Mouse (Mus musculus): ENCODE data around the gene Mrpl51. TPM values are rescaled to one million over a fixed set of nuclear protein-coding genes. Genes with fewer than 3 reads are reported as not detected.
"Not testable (repeated sequence)": the region's sequence is repeated elsewhere in the genome, so short reads cannot be mapped to it uniquely, and the experiment has no call there.

The Mrpl51 gene
- polyA plus RNA-seq, 1 experiment from 2014 or later, result 160 TPM

DNA sequence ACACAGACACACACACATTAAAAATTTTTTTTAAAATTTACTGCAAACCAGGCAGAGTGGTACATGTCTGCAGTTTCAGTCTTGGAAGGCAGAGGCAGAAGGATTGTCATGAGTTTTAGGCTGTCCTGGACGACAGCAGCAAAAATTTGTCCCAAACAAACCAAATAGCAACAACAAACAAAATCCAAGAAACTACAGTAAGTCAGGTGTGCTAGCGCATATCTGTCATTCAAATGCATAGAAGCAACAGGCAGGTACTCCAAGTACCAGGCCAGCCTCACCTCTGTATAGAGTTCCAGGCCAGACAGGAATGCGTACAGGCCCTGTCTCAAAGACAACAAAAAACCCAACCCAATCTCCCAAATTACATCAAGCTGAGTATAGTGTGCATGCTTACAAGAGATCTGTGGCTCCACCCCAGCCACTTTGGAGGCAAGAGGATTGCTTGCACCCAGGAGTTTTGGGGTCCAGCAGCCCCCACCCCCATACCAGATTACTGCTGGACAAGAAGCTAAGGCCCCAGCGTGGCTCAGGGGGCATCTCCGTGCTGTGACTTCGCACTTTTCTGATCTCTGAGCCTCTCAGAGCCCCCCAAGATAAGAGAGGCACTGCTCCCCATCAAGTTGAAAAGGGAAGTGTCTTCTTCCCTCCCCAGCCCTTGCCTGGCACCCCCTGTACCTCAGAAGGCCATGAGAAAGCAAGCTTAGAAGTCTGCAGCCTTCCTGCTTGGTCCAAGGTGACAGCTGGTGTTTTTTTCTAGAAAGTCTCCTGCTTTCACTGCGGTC lies 31.6 kb upstream of the Mrpl51 start:
- Histone ChIP-seq H3K36me3 (replicated peaks) (peaks cover 69% of the 10 kb centered on the region), H3K27ac (replicated peaks) (peak overlapping the region; percentile 48; the same call in 1 of the 2 replicates), H3K4me2 (peak overlapping the region; percentile 16), H3K9me3 (replicated peaks) (no peaks in the 10 kb centered on the region), H3K4me3 (replicated peaks) (no peak overlapping the region), H3K4me1 (replicated peaks) (peaks cover 70% of the 10 kb centered on the region), H3K9ac (peak overlapping the region; percentile 15; the same call in 1 of the 2 replicates), H3K27me3 (no peaks in the 10 kb centered on the region)
- no peak for ATAC-seq (ENCODE audit: insufficient read depth)
- 56% methylated on average over 7 of the region's 7 CpGs for WGBS (ENCODE audit: insufficient replicate concordance)

DNA sequence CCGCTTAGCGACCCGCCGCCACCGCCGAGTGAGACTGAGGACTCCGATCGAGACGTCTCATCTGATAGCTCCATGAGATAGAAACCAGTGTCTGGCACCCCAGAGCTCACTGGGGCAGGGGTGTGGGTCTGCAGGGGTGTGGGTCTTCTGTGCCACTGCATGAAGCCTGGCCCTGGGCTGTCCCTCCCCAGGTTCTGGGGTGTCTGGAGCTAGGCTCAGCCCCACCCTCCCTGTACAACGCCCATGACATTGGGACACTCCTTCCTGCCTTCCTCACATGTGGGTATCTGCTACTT lies 31.1 kb upstream of the Mrpl51 start:
- 50% methylated on average over 10 of the region's 10 CpGs for WGBS (ENCODE audit: insufficient replicate concordance)
- Histone ChIP-seq H3K27me3 (no peaks in the 10 kb centered on the region), H3K4me1 (replicated peaks) (peaks cover 70% of the 10 kb centered on the region), H3K9ac (peak overlapping the region; percentile 15; the same call in 1 of the 2 replicates), H3K36me3 (replicated peaks) (peaks cover 65% of the 10 kb centered on the region), H3K4me2 (peak overlapping the region; percentile 16), H3K4me3 (replicated peaks) (no peak overlapping the region), H3K27ac (replicated peaks) (peak overlapping the region; percentile 48; the same call in 1 of the 2 replicates), H3K9me3 (replicated peaks) (no peaks in the 10 kb centered on the region)
- no peak for ATAC-seq (ENCODE audit: insufficient read depth)

DNA sequence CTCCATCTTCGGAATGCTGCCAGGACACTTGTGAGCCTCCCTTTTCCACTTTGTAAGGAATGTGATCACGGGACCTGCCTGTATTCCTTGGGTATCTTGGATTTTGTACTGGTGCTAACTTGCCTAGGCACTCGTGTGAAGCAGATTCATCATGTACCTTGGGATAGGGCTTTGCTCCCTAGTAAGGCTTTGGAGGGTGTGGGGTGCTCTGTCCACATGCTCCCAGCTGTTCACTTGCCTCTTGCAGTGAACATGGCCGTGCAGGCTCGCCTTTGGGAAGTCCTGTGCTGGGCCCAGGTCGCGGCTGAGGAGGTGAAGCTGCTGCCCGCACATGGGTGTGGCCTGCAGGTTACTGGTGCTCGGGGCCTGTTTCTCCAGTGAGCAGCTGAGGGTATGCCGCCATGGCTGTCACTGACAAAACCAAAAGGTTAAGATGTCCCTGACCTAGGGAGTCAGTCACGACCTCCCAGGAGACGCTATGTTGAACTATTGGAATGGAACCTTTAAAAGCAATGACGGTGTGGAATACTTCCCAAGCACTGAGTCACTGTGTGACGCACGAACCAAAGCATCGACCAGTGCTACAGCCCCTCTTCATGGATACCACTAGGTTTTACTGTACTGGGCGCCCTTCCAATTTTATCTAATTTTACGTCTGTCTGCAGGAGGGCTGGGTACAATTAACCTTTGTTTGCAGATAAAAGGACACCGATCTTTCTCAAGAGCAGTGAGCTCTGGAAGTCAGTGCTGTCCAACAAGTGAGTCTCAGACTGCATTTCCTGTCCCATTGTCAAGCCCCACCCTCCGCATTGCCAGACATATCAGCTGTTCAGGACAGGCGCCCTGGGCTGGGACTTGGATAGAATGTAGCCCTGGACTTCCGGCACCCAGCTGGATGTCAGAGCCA lies 30.5 kb upstream of the Mrpl51 start:
- peak overlapping the region; percentile 48 for H3K27ac ChIP-seq (replicated peaks)
- H3K4me1 ChIP-seq (replicated peaks), result peaks cover 72% of the 10 kb centered on the region
- no peak overlapping the region for H3K4me3 ChIP-seq (replicated peaks)
- H3K36me3 ChIP-seq (replicated peaks), result peaks cover 62% of the 10 kb centered on the region
- H3K27me3 ChIP-seq, result no peaks in the 10 kb centered on the region
- WGBS (ENCODE audit: insufficient replicate concordance), result 21% methylated on average over 22 of the region's 22 CpGs
- no peaks in the 10 kb centered on the region for H3K9me3 ChIP-seq (replicated peaks)
- H3K9ac ChIP-seq, result no peak overlapping the region
- peak overlapping the region; percentile 16 for H3K4me2 ChIP-seq
- no peak for ATAC-seq (ENCODE audit: insufficient read depth)

DNA sequence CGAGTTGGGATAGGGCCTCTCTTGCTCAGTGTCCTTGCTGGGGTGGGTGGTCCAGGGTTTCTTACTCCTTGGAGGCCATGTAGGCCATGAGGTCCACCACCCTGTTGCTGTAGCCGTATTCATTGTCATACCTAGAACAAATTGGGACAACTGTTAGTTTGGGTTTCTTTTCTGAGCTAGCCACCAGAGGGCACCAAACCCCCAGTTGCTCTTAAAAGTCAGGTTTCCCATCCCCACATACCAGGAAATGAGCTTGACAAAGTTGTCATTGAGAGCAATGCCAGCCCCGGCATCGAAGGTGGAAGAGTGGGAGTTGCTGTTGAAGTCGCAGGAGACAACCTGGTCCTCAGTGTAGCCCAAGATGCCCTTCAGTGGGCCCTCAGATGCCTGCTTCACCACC lies 29.6 kb upstream of the Mrpl51 start:
- not testable (repeated sequence) for H3K9ac ChIP-seq; H3K9me3 ChIP-seq (replicated peaks); H3K27me3 ChIP-seq; H3K4me3 ChIP-seq (replicated peaks); H3K4me2 ChIP-seq; H3K27ac ChIP-seq (replicated peaks); ATAC-seq (ENCODE audit: insufficient read depth)
- WGBS (ENCODE audit: insufficient replicate concordance), result 18% methylated on average over 4 of the region's 5 CpGs
- peaks cover 72% of the 10 kb centered on the region for H3K4me1 ChIP-seq (replicated peaks)
- H3K36me3 ChIP-seq (replicated peaks), result peaks cover 64% of the 10 kb centered on the region

DNA sequence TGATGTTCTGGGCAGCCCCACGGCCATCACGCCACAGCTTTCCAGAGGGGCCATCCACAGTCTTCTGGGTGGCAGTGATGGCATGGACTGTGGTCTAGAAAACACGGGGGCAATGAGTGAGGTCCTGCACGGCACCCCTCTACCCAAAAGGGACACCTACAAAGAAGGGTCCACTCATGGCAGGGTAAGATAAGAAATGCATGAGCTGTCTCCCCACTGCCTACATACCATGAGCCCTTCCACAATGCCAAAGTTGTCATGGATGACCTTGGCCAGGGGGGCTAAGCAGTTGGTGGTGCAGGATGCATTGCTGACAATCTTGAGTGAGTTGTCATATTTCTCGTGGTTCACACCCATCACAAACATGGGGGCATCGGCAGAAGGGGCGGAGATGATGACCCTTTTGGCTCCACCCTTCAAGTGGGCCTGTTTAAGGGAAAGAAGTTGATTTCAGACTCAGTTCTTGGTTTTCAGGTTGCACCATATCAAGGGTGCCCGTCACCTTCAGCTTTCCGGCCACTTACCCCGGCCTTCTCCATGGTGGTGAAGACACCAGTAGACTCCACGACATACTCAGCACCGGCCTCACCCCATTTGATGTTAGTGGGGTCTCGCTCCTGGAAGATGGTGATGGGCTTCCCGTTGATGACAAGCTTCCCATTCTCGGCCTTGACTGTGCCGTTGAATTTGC lies 28.8 kb upstream of the Mrpl51 start:
- peak overlapping the region; percentile 15; the same call in 1 of the 2 replicates for H3K4me2 ChIP-seq
- peaks cover 67% of the 10 kb centered on the region for H3K36me3 ChIP-seq (replicated peaks)
- not testable (repeated sequence) for H3K27ac ChIP-seq (replicated peaks); H3K4me3 ChIP-seq (replicated peaks); H3K9ac ChIP-seq; H3K27me3 ChIP-seq; ATAC-seq (ENCODE audit: insufficient read depth); H3K9me3 ChIP-seq (replicated peaks)
- WGBS (ENCODE audit: insufficient replicate concordance), result 68% methylated on average over 14 of the region's 16 CpGs
- peaks cover 73% of the 10 kb centered on the region for H3K4me1 ChIP-seq (replicated peaks)

DNA sequence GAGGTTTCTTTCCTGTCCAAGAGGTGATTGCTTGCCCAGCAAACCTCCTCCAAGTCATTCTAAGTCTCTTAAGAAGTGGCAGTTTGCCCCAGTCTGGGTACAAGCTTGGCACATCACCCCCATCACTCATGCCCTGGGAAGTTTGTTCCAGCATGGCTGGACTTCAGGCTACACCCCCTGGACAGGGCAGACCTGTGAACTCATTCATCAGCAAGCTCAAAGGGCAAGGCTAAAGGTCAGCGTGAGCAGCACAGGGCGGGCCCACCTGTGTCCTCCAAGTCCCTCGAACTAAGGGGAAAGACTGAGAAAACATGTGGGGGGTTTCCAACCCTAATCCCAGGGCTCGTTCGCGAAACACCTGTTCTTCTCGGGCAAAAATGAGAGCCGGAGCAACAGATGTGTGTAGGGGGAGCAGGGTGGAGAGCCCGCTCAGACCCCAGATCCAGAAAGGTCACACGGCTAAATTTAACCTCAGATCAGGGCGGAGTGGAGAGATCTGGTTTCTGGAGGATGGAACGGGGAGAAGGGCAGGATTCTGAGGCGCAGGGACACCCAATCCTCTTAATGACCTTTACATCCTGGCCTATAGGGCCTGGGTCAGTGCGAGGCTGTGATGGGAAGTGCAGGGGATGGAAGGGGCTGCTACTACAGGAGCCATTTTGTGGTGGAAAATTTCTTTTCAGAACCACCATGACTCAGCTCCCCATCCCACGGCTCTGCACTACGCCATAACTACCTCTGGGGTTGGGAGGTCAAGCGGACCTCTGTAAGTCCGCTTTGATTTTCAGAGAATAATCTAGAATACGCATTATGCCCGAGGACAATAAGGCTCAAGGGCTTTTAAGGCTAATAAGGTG lies 27.6 kb upstream of the Mrpl51 start:
- peak overlapping the region; percentile 88 for H3K4me3 ChIP-seq (replicated peaks)
- 6% methylated on average over 20 of the region's 20 CpGs for WGBS (ENCODE audit: insufficient replicate concordance)
- peak overlapping the region; percentile 85 for H3K9ac ChIP-seq
- no peaks in the 10 kb centered on the region for H3K27me3 ChIP-seq
- H3K4me1 ChIP-seq (replicated peaks), result peaks cover 80% of the 10 kb centered on the region
- H3K27ac ChIP-seq (replicated peaks), result peak overlapping the region; percentile 91
- no peaks in the 10 kb centered on the region for H3K9me3 ChIP-seq (replicated peaks)
- ATAC-seq (ENCODE audit: insufficient read depth), result no peak
- peaks cover 70% of the 10 kb centered on the region for H3K36me3 ChIP-seq (replicated peaks)
- H3K4me2 ChIP-seq, result peak overlapping the region; percentile 95

DNA sequence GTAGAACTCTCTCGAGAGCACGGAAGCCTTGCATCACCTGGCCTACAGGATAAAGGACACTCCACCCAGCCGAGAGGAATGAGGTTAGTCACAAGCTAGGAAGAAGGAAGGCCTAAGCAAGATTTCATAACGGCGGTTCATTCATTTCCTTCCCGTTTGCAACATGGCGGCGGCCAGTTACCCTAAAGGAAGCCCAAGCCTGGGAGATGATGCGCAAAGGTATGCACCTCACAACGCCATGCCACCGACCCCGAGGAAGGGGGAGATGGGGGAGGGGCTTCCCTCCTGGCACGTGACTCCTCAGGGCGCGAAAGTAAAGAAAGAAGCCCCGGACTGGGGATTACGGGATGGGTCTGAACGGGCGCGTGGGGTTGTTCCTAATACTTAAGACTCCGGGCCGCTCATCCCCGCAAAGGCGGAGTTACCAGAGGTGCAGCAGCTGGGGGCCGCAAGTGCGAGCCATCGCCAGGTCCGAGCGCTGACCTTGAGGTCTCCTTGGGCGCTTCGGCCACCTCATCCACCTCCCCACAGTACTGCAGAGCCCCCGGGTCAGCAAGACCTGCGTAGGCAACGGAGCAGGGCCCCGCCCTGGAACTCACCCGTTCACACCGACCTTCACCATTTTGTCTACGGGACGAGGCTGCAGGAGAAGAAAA lies 26.8 kb upstream of the Mrpl51 start:
- WGBS (ENCODE audit: insufficient replicate concordance), result under 1% methylated on average over 39 of the region's 39 CpGs
- Histone ChIP-seq H3K4me2 (peak overlapping the region; percentile 95), H3K36me3 (replicated peaks) (peaks cover 70% of the 10 kb centered on the region), H3K4me3 (replicated peaks) (peak overlapping the region; percentile 88), H3K4me1 (replicated peaks) (peaks cover 84% of the 10 kb centered on the region), H3K9me3 (replicated peaks) (no peaks in the 10 kb centered on the region), H3K27me3 (no peaks in the 10 kb centered on the region), H3K9ac (peak overlapping the region; percentile 85), H3K27ac (replicated peaks) (peak overlapping the region; percentile 91)
- ATAC-seq (ENCODE audit: insufficient read depth), result peak; percentile 27; the same call in 1 of the 2 replicates

DNA sequence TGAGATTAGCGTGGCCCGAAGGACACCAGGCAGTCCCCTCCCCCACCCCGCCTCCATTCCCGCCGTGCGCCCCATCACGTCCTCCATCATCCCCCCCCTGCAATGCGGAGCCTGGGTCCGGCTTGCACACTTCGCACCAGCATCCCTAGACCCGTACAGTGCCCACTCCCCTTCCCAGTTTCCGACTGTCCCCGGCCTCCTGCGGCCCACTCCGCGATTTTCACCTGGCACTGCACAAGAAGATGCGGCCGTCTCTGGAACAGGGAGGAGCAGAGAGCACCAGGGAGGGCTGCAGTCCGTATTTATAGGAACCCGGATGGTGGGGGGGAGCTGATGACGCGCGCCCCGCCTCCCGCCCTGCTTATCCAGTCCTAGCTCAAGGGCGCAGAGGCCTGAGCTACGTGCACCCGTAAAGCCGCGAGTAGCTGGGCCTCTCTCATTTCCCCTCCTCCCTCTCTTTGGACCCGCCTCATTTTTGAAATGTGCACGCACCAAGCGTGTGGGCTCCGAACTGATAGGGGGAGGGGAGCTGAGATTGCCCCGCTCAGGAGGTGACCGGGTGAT lies 26.2 kb upstream of the Mrpl51 start:
- H3K9me3 ChIP-seq (replicated peaks), result no peaks in the 10 kb centered on the region
- H3K4me3 ChIP-seq (replicated peaks), result peak overlapping the region; percentile 88
- peak; percentile 80 for ATAC-seq (ENCODE audit: insufficient read depth)
- no peaks in the 10 kb centered on the region for H3K27me3 ChIP-seq
- H3K27ac ChIP-seq (replicated peaks), result peak overlapping the region; percentile 91
- H3K4me2 ChIP-seq, result peak overlapping the region; percentile 95
- H3K4me1 ChIP-seq (replicated peaks), result peaks cover 78% of the 10 kb centered on the region
- WGBS (ENCODE audit: insufficient replicate concordance), result under 1% methylated on average over 36 of the region's 36 CpGs
- peaks cover 70% of the 10 kb centered on the region for H3K36me3 ChIP-seq (replicated peaks)
- peak overlapping the region; percentile 85 for H3K9ac ChIP-seq

DNA sequence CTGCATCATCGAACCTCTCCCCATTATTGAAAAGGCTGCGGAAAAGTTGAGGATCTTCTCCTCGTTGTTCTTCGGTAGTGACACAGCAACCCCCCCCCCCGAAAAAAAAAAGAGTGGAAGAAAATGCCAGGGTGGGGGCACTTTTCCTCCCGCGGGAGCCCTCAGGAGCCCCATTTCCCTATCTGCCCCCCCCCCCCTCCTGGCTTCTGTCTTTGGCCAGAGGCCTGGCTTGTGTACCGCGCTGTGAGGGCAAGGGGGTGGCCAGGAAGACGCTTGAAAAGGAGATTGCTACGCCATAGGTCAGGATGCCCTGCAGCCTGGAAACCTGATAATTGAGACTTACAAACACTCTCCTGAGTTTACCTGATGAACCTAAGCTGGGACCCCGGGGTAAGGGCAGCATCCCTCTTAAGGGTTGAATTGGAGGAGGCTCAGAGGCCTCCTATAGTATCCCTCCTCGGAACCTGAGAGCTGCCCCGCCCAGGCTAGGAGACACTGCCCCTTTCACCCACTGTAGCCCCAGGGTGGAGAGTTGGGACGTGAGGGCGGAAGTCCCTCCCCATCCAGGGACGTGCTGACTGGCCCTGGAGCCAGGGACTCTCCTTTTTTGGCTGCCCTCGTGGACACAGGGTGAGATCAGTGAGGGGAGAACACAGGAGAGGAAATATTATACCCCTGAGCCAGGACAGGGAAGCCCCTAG lies 25.4 kb upstream of the Mrpl51 start, which contains the start of gene Gapdh:
Gene Gapdh, minus strand, starts transcription at position 417 of the 701 bp plus-strand sequence.
- under 1% methylated on average over 18 of the region's 18 CpGs for WGBS (ENCODE audit: insufficient replicate concordance)
- H3K4me1 ChIP-seq (replicated peaks), result peaks cover 70% of the 10 kb centered on the region
- H3K4me2 ChIP-seq, result peak within 1 kb of the TSS; percentile 95
- H3K36me3 ChIP-seq (replicated peaks), result peaks cover 70% of the 10 kb centered on the region
- H3K4me3 ChIP-seq (replicated peaks), result peak within 1 kb of the TSS; percentile 88
- no peaks in the 10 kb centered on the region for H3K27me3 ChIP-seq
- peak; percentile 53 for ATAC-seq (ENCODE audit: insufficient read depth)
- no peaks in the 10 kb centered on the region for H3K9me3 ChIP-seq (replicated peaks)
- peak within 1 kb of the TSS; percentile 85 for H3K9ac ChIP-seq
- peak within 1 kb of the TSS; percentile 91 for H3K27ac ChIP-seq (replicated peaks)

Data from liver, embryonic 15.5 days (tissue).